Mouse (Mus musculus) megakaryocyte progenitor cell, adult 5-6 weeks (primary cell): Measurements from ENCODE around the gene Hsf4. TPM values are rescaled to one million over a fixed set of nuclear protein-coding genes. Genes with fewer than 3 reads are reported as not detected.

Experiments used
- ATAC-seq: replicated peaks from 2 replicates; pipeline ENCODE4 v1.8.0; 2016; ENCODE audit warnings: mild to moderate bottlenecking, moderate TSS enrichment, inconsistent platforms; ENCODE audit not compliant: poor library complexity
- total RNA-seq, 2 experiments: library from RNA; stranded (forward) in 1 of 2; stranded (reverse) in 1 of 2; fragments of 157-497, 149-512 nt in 1 of 2; fragments of 200-1000 nt in 1 of 2; gene quantifications; 2 replicates each; pipeline versions ENCODE4 v1.2.3 to v1.2.4; 2015 to 2017

Hsf4 gene
- total RNA-seq, 2 experiments from 2014 or later: not detected

- no peak for ATAC-seq
These were observed 33.8 kb downstream of the Hsf4 start for GRCm38 (mm10) chr8:105303396-105303795.

- ATAC-seq: no peak
These were observed 34.3 kb downstream of the Hsf4 start for GRCm38 (mm10) chr8:105303874-105304273.

GRCm38 (mm10) chr8:105304325-105305210 lies 35.0 kb downstream of the Hsf4 start:
- ATAC-seq: peak; percentile 29; the same call in 1 of the 2 replicates

- ATAC-seq: peak; percentile 45
These were observed 35.9 kb downstream of the Hsf4 start, which contains the start of gene Elmo3 for GRCm38 (mm10) chr8:105305211-105306145. Elmo3 (plus strand) TSS chr8:105305601.

GRCm38 (mm10) chr8:105306146-105306691 lies 36.6 kb downstream of the Hsf4 start:
- no peak for ATAC-seq

- ATAC-seq: no peak
These were observed 38.1 kb downstream of the Hsf4 start for GRCm38 (mm10) chr8:105307670-105308069.

- ATAC-seq: no peak
These were observed 38.8 kb downstream of the Hsf4 start for GRCm38 (mm10) chr8:105308428-105308827.

- ATAC-seq: no peak
These were observed 39.7 kb downstream of the Hsf4 start for GRCm38 (mm10) chr8:105309142-105309847.

GRCm38 (mm10) chr8:105310118-105310517 lies 40.5 kb downstream of the Hsf4 start:
- no peak for ATAC-seq

GRCm38 (mm10) chr8:105311718-105312117 lies 42.1 kb downstream of the Hsf4 start:
- peak; percentile 72 for ATAC-seq

GRCm38 (mm10) chr8:105312891-105313481 lies 43.4 kb downstream of the Hsf4 start:
- peak; percentile 76 for ATAC-seq

- ATAC-seq: peak; percentile 18
These were observed 44.2 kb downstream of the Hsf4 start for GRCm38 (mm10) chr8:105313622-105314402.

GRCm38 (mm10) chr8:105315073-105315769 lies 45.6 kb downstream of the Hsf4 start:
- no peak for ATAC-seq

- no peak for ATAC-seq
These were observed 48.3 kb downstream of the Hsf4 start for GRCm38 (mm10) chr8:105317941-105318340.

- ATAC-seq: no peak
These were observed 49.1 kb downstream of the Hsf4 start for GRCm38 (mm10) chr8:105318662-105319190.

- peak; percentile 45 for ATAC-seq
These were observed 53.6 kb downstream of the Hsf4 start for GRCm38 (mm10) chr8:105323183-105323582.
